In genomic region chr10:19086995-19087394, GRCm38 (mm10) we compare ENCODE assay signal across 24 mouse cellular contexts.
"Had no signal": no experiment of that assay in that cellular context is flagged by ENCODE, and none has a peak within 500 bp of the region (broad histone marks: within the 10 kb centered on the region; RNA-seq: fewer than 3 reads in every experiment).

No protein-coding gene starts in this region.

- H3K27ac ChIP-seq: liver, embryonic 13.5 days; liver, embryonic 15.5 days; lung, embryonic 15.5 days; macrophage; midbrain, embryonic 13.5 days; neural tube, embryonic 13.5 days; neural tube, embryonic 15.5 days; stomach, embryonic 15.5 days had no signal

- H3K9me3 ChIP-seq: liver, embryonic 13.5 days; liver, embryonic 15.5 days; lung, embryonic 15.5 days; megakaryocyte, embryonic 14.5 days; midbrain, embryonic 13.5 days; neural tube, embryonic 13.5 days; neural tube, embryonic 15.5 days; stomach, embryonic 15.5 days had no signal

- H3K4me3 ChIP-seq: liver, embryonic 13.5 days; liver, embryonic 15.5 days; lung, embryonic 15.5 days; megakaryocyte, embryonic 14.5 days; midbrain, embryonic 13.5 days; myocyte; neural tube, embryonic 13.5 days; neural tube, embryonic 15.5 days; stomach, embryonic 15.5 days had no signal

- H3K4me2 ChIP-seq: liver, embryonic 13.5 days; liver, embryonic 15.5 days; lung, embryonic 15.5 days; midbrain, embryonic 11.5 days; midbrain, embryonic 13.5 days; neural tube, embryonic 13.5 days; neural tube, embryonic 15.5 days; stomach, embryonic 15.5 days had no signal

- DNase-seq: liver, embryonic 13.5 days; liver, postnatal 0 days; lung, adult 2 months; lung, postnatal 14 days; lung, postnatal 36 days; retina, postnatal 1 day; right cerebral cortex, adult 18-20 months; right cerebral cortex, postnatal 25 days; right cerebral cortex, postnatal 4 days; thymus, adult 2 months; thymus, postnatal 25 days; thymus, postnatal 4 days had no signal

- H3K9ac ChIP-seq: liver, embryonic 13.5 days; liver, embryonic 15.5 days; liver, postnatal 0 days; lung, embryonic 15.5 days; midbrain, embryonic 13.5 days; neural tube, embryonic 13.5 days; neural tube, embryonic 15.5 days; stomach, embryonic 15.5 days had no signal

- H3K4me1 ChIP-seq: liver, embryonic 13.5 days; liver, embryonic 15.5 days; lung, embryonic 15.5 days; midbrain, embryonic 13.5 days; neural tube, embryonic 13.5 days; neural tube, embryonic 15.5 days; stomach, embryonic 15.5 days had no signal

- H3K36me3 ChIP-seq: liver, embryonic 13.5 days; liver, embryonic 15.5 days; lung, embryonic 15.5 days; midbrain, embryonic 13.5 days; neural tube, embryonic 13.5 days; neural tube, embryonic 15.5 days; stomach, embryonic 15.5 days had no signal

- H3K27me3 ChIP-seq: liver, embryonic 13.5 days; liver, embryonic 15.5 days; lung, embryonic 15.5 days; megakaryocyte, embryonic 14.5 days; midbrain, embryonic 13.5 days; neural tube, embryonic 13.5 days; neural tube, embryonic 15.5 days; stomach, embryonic 15.5 days had no signal

- ATAC-seq: liver, postnatal 0 days; lung, postnatal 0 days; midbrain, embryonic 13.5 days; midbrain, embryonic 16.5 days had no signal
